Mouse (Mus musculus) CH12.LX (cell line): ENCODE measurements around the gene Rbm15b. TPM values are rescaled to one million over a fixed set of nuclear protein-coding genes. Genes with fewer than 3 reads are reported as not detected.

Experiments
- DNase-seq: peaks from one replicate; pipeline ENCODE4 v3.0.0-alpha.2; 2013; ENCODE audit errors: extremely low read depth
- H3K27ac ChIP-seq: 2 replicates; pipeline ENCODE4 v1.5.1; 2012; ENCODE audit warnings: low read depth, mild to moderate bottlenecking, control low read depth, moderate library complexity; ENCODE audit not compliant: insufficient read depth
- H3K27me3 ChIP-seq: replicated peaks from 2 replicates; pipeline ENCODE3; 2012; ENCODE audit warnings: inconsistent platforms
- H3K36me3 ChIP-seq, 2 experiments: replicated peaks in 1 of 2; 2 replicates each; pipeline versions ENCODE3 to v1.6.1; 2012; ENCODE audit warnings: inconsistent platforms in 1 of 2, low read length in 1 of 2, mild to moderate bottlenecking in 1 of 2, mixed read lengths in 1 of 2, moderate library complexity in 1 of 2; ENCODE audit not compliant: control insufficient read depth in 1 of 2, insufficient read depth in 1 of 2
- H3K4me1 ChIP-seq, 2 experiments: 2 replicates each; pipeline ENCODE4 v1.6.1; 2012; ENCODE audit warnings: inconsistent platforms in 1 of 2, moderate library complexity in 1 of 2; ENCODE audit not compliant: insufficient read depth in 2 of 2, control insufficient read depth in 1 of 2
- H3K4me2 ChIP-seq: 2 replicates; pipeline ENCODE4 v1.6.1; 2012; ENCODE audit warnings: low read depth, mild to moderate bottlenecking, control low read depth; ENCODE audit not compliant: poor library complexity, insufficient read depth, severe bottlenecking
- H3K4me3 ChIP-seq, 3 experiments: fragments of 150-350 bp in 1 of 3; sonication (generic) in 1 of 3; replicated peaks in 1 of 3; 2 replicates each; pipeline versions ENCODE3 to v1.5.1; 2011 to 2012; ENCODE audit warnings: low read depth in 2 of 3, low read length in 2 of 3, mild to moderate bottlenecking in 2 of 3, moderate library complexity in 2 of 3, control low read depth in 1 of 3, improper control_type of control experiment in 1 of 3, inconsistent platforms in 1 of 3, mixed read lengths in 1 of 3; ENCODE audit not compliant: poor library complexity in 1 of 3
- H3K79me2 ChIP-seq: replicated peaks from 2 replicates; pipeline ENCODE4 v1.6.1; 2012; ENCODE audit warnings: mild to moderate bottlenecking, moderate library complexity; ENCODE audit not compliant: control insufficient read depth, poor library complexity, insufficient read depth, severe bottlenecking; ENCODE audit errors: extremely low read depth
- H3K9ac ChIP-seq: 2 replicates; pipeline ENCODE4 v1.6.1; 2012; ENCODE audit warnings: low read depth, mild to moderate bottlenecking, control low read depth, moderate library complexity; ENCODE audit not compliant: insufficient read depth
- H3K9me3 ChIP-seq: replicated peaks from 2 replicates; pipeline ENCODE3; 2012; ENCODE audit warnings: low read length, inconsistent platforms, mixed read lengths
- BHLHE40 ChIP-seq: IDR thresholded peaks from 2 replicates; pipeline ENCODE4 v1.6.1; 2011; ENCODE audit warnings: mild to moderate bottlenecking, low read depth, low read length, improper control_type of control experiment
- CHD1 ChIP-seq: IDR thresholded peaks from 2 replicates; pipeline ENCODE4 v1.6.1; 2012; ENCODE audit warnings: low read depth, low read length, improper control_type of control experiment, inconsistent platforms
- CHD2 ChIP-seq: IDR thresholded peaks from 2 replicates; pipeline ENCODE4 v1.6.1; 2011; ENCODE audit warnings: low read length, improper control_type of control experiment
- CTCF ChIP-seq, 2 experiments: IDR thresholded peaks in 1 of 2; conservative IDR thresholded peaks in 1 of 2; 2 replicates each; pipeline ENCODE4 v1.5.1; 2011 to 2012; ENCODE audit warnings: low read depth in 2 of 2, low read length in 2 of 2, improper control_type of control experiment in 1 of 2, inconsistent platforms in 1 of 2, mild to moderate bottlenecking in 1 of 2, moderate library complexity in 1 of 2
- E2F4 ChIP-seq: IDR thresholded peaks from 2 replicates; pipeline ENCODE4 v1.6.1; 2011; ENCODE audit warnings: low read depth, low read length, improper control_type of control experiment; ENCODE audit not compliant: insufficient replicate concordance
- GABPA ChIP-seq: IDR thresholded peaks from 2 replicates; pipeline ENCODE4 v1.6.1; 2012; ENCODE audit warnings: low read depth, low read length, improper control_type of control experiment, inconsistent platforms; ENCODE audit not compliant: insufficient replicate concordance
- IRF4 ChIP-seq: IDR thresholded peaks from 2 replicates; pipeline ENCODE4 v1.6.1; 2014; ENCODE audit warnings: low read depth, mild to moderate bottlenecking, inconsistent platforms, low read length, improper control_type of control experiment
- MAZ ChIP-seq: IDR thresholded peaks from 2 replicates; pipeline ENCODE4 v1.6.1; 2012; ENCODE audit warnings: low read depth, mild to moderate bottlenecking, inconsistent platforms, low read length, improper control_type of control experiment, moderate library complexity
- MEF2A ChIP-seq: IDR thresholded peaks from 2 replicates; pipeline ENCODE4 v1.6.1; 2014; ENCODE audit warnings: low read depth, mild to moderate bottlenecking, inconsistent platforms, low read length, improper control_type of control experiment, borderline replicate concordance
- NELFE ChIP-seq: IDR thresholded peaks from 2 replicates; pipeline ENCODE4 v1.6.1; 2011; ENCODE audit warnings: low read depth, low read length, improper control_type of control experiment
- RCOR1 ChIP-seq: conservative IDR thresholded peaks from 2 replicates; pipeline ENCODE4 v1.6.1; 2012; ENCODE audit warnings: low read depth, mild to moderate bottlenecking, inconsistent platforms, low read length, improper control_type of control experiment
- SIN3A ChIP-seq: IDR thresholded peaks from 2 replicates; pipeline ENCODE4 v1.6.1; 2012; ENCODE audit warnings: low read length, improper control_type of control experiment, inconsistent platforms
- SMC3 ChIP-seq: IDR thresholded peaks from 2 replicates; pipeline ENCODE4 v1.6.1; 2011; ENCODE audit warnings: low read depth, low read length, improper control_type of control experiment
- TBP ChIP-seq: conservative IDR thresholded peaks from 2 replicates; pipeline ENCODE4 v1.6.1; 2011; ENCODE audit warnings: low read depth, low read length, improper control_type of control experiment
- TCF12 ChIP-seq: IDR thresholded peaks from 2 replicates; pipeline ENCODE4 v1.6.1; 2014; ENCODE audit warnings: low read depth, mild to moderate bottlenecking, inconsistent platforms, low read length, improper control_type of control experiment
- UBTF ChIP-seq: IDR thresholded peaks from 2 replicates; pipeline ENCODE4 v1.6.1; 2012; ENCODE audit warnings: low read depth, mild to moderate bottlenecking, inconsistent platforms, low read length, improper control_type of control experiment, moderate library complexity
- USF2 ChIP-seq: conservative IDR thresholded peaks from 2 replicates; pipeline ENCODE4 v1.6.1; 2011; ENCODE audit warnings: low read depth, low read length, improper control_type of control experiment
- ZKSCAN1 ChIP-seq: IDR thresholded peaks from 2 replicates; pipeline ENCODE4 v1.6.1; 2012; ENCODE audit warnings: low read depth, inconsistent platforms, low read length, improper control_type of control experiment, borderline replicate concordance
- ZMIZ1 ChIP-seq: IDR thresholded peaks from 2 replicates; pipeline ENCODE4 v1.6.1; 2012; ENCODE audit warnings: low read depth, mild to moderate bottlenecking, inconsistent platforms, low read length, improper control_type of control experiment
- ZNF384 ChIP-seq: IDR thresholded peaks from 2 replicates; pipeline ENCODE4 v1.6.1; 2012; ENCODE audit warnings: low read depth, low read length, improper control_type of control experiment, inconsistent platforms
- dilution Hi-C: fragments of 300-500 bp; cut with MboI; formaldehyde crosslinking; loops from 2 replicates; pipeline ENCODE4 v1.14.3; 2020; ENCODE audit warnings: low sequenced_read_pairs; ENCODE audit not compliant: extremely low pct_unique_long_range_greater_than_20kb, extremely low pct_ligation_motif_present
- in situ Hi-C: fragments of 300-500 bp; cut with MboI; formaldehyde crosslinking; loops from 3 replicates; pipeline ENCODE4 v1.14.3; 2019; ENCODE audit warnings: low sequenced_read_pairs, low pct_ligation_motif_present, low pct_unique_long_range_greater_than_20kb, mixed read lengths
- polyA plus RNA-seq: library from polyadenylated mRNA; unstranded; fragments of >175 nt; gene quantifications from 2 replicates; pipeline ENCODE4 v1.2.1, GENCODE M21; 2012; ENCODE audit warnings: low read depth; ENCODE audit not compliant: insufficient read length
- total RNA-seq, 2 experiments: library from RNA; depleted of rRNA; stranded (reverse); fragments of 300-350 nt in 1 of 2; fragments of >200 nt in 1 of 2; gene quantifications; 2 replicates each; pipeline ENCODE4 v1.2.3; 2012 to 2014

Gene Rbm15b
- total and polyA plus RNA-seq, 3 experiments = 11.4 to 19.5 (median 17.4) TPM

DNA sequence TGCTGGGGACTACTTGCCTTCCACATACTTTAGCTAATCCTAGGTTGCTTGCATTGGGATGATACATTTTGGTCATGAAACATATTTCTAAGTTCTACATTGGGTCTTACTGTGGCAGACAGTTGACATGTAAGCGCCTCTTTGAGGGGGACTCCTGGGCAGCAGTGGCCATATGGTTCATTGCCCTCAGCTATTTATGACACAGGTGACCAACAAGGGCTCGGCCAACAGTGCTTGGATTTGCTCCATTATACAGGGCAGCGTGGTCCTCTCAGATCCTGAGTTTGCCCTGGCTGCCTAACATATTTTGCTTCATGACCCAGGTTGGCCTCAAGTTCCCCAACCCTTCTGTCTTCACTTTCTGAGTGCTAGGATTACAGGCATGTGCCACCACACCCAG is 10.6 kb downstream of the Rbm15b start:
- Histone ChIP-seq H3K4me3 (no peak overlapping the region), H3K27ac (no peak overlapping the region), H3K9me3 (no peaks in the 10 kb centered on the region), H3K4me2 (no peak overlapping the region), H3K4me1 (peaks cover 0 to 14% of the 10 kb centered on the region in 2 experiments; a peak in 2 of 4 replicates), H3K27me3 (no peaks in the 10 kb centered on the region), H3K79me2 (peaks cover 2% of the 10 kb centered on the region), H3K9ac (no peak overlapping the region), H3K36me3 (peaks cover 64 to 90% of the 10 kb centered on the region in 2 experiments)
- dilution Hi-C loops (no loop called here), in situ Hi-C loops (no loop called here)
- DNase-seq = no peak
- TF ChIP-seq CHD1 (no peak), ZNF384 (no peak)

DNA sequence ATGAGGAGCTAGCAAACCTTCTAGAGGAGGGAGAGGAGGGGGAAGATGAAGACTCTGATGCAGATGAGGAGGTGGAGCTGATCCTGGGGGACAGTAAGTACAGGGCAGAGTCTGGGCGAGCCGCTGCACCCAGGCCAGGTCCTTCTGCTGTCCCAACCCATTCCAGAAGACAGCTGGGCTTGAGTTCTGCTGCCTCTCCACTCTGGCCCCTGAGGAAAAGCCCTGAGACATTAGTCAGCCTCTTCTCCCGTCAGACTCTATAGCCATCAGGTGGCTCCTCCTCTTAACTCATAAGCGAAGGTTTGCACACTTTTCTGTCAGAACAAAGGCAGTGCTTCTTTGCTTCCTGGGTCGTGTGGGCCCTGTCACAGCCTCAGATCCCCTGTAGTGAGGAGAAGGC is 13.0 kb downstream of the Rbm15b start:
- DNase-seq = no peak
- H3K36me3 ChIP-seq = peaks cover 62 to 87% of the 10 kb centered on the region in 2 experiments
- H3K4me1 ChIP-seq = peaks cover 0 to 22% of the 10 kb centered on the region in 2 experiments; a peak in 2 of 4 replicates
- no peak overlapping the region for H3K9ac ChIP-seq
- no peak overlapping the region for H3K27ac ChIP-seq
- H3K4me3 ChIP-seq = no peak overlapping the region
- H3K27me3 ChIP-seq = no peaks in the 10 kb centered on the region
- in situ Hi-C loops (no loop called here), dilution Hi-C loops (no loop called here)
- no peak overlapping the region for H3K4me2 ChIP-seq
- peaks cover 7% of the 10 kb centered on the region for H3K79me2 ChIP-seq
- no peaks in the 10 kb centered on the region for H3K9me3 ChIP-seq
- TF ChIP-seq SMC3 = no peak
- no peak for TF ChIP-seq BHLHE40
- TF ChIP-seq ZNF384 = no peak
- TF ChIP-seq RCOR1 = no peak
- TF ChIP-seq ZMIZ1 = no peak
- TF ChIP-seq E2F4 = no peak
- no peak for TF ChIP-seq MEF2A
- no peak for TF ChIP-seq GABPA
- no peak for TF ChIP-seq NELFE

DNA sequence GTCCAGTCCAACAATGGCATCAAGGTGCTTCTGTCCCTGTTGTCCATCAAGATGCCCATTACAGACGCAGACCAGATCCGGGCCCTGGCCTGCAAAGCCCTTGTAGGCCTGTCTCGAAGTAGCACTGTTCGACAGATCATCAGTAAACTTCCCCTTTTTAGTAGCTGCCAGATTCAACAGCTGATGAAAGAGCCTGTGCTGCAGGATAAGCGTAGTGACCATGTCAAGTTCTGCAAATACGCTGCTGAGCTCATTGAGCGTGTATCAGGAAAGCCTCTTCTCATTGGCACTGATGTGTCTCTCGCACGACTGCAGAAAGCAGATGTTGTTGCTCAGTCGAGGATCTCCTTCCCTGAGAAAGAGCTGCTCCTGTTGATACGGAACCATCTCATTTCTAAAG is 29.2 kb downstream of the Rbm15b start:
- H3K9ac ChIP-seq = no peak overlapping the region
- peaks cover 48 to 90% of the 10 kb centered on the region in 2 experiments for H3K36me3 ChIP-seq
- H3K79me2 ChIP-seq = no peaks in the 10 kb centered on the region
- dilution Hi-C loops (no loop called here), in situ Hi-C loops (no loop called here)
- no peaks in the 10 kb centered on the region for H3K4me1 ChIP-seq
- H3K9me3 ChIP-seq = no peaks in the 10 kb centered on the region
- no peak overlapping the region for H3K4me3 ChIP-seq
- no peak overlapping the region for H3K4me2 ChIP-seq
- no peak for TF ChIP-seq ZMIZ1
- no peak for TF ChIP-seq IRF4
- TF ChIP-seq GABPA = no peak
- no peak for TF ChIP-seq MAZ
- no peak for TF ChIP-seq UBTF
- no peak for TF ChIP-seq SIN3A
- no peak for TF ChIP-seq CTCF (conservative IDR thresholded peaks at IDR 0.05 in 1 of 2, IDR thresholded peaks at IDR 0.05 in 1 of 2; ENCODE audit: low read depth in 2 of 2, low read length in 2 of 2)
- TF ChIP-seq CHD1 = no peak
- no peak for TF ChIP-seq BHLHE40
- no peak for TF ChIP-seq TCF12
- no peak for TF ChIP-seq CHD2
- TF ChIP-seq ZNF384 = no peak
- no peak for TF ChIP-seq MEF2A
- no peak for TF ChIP-seq ZKSCAN1
- TF ChIP-seq USF2 = no peak
- no peak for TF ChIP-seq TBP
- no peak for TF ChIP-seq SMC3
- no peak overlapping the region for H3K27ac ChIP-seq
- no peaks in the 10 kb centered on the region for H3K27me3 ChIP-seq
- no peak for DNase-seq
